Mouse (Mus musculus) layer of hippocampus, adult 11-12 months (tissue): Measurements from ENCODE around the gene Saal1.
"Not testable (repeated sequence)": the region's sequence is repeated elsewhere in the genome, so short reads cannot be mapped to it uniquely, and the experiment has no call there.

Source experiments
- DNase-seq: peaks from one replicate; pipeline ENCODE4 v3.0.0; 2022; ENCODE audit warnings: low spot score

Saal1 gene

DNA sequence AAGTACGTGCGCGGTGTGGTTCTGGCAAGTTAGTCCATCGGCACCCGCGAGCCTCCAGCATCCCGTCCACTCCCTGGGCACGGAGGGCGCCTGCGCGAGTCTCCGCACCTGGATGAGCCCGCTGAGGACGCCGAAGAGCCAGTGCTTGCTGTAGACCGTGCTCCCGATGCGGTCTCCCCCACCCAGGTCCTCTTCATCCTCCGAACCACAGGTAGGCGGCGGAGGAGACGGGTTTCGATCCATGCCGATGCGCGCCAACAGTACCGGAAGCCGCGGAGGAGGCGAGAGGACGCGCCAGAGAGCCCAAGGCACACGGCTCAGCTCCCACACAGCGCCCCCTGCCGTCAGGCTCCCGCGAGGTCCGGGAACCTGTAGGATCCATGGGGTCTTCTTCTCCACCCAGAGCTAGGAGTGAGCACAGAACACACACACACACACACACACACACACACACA, at the start of gene Saal1:
TSS of gene Saal1 (minus strand) at position 291 of the 455 bp plus-strand sequence.
- DNase-seq, result peak; percentile 83

GRCm38 (mm10) chr7:46751490-46751889, 41.0 kb upstream of the Saal1 start, which contains the start of gene Saa2:
Gene Saa2 (plus strand): TSS chr7:46751790.
- no peak for DNase-seq

DNA sequence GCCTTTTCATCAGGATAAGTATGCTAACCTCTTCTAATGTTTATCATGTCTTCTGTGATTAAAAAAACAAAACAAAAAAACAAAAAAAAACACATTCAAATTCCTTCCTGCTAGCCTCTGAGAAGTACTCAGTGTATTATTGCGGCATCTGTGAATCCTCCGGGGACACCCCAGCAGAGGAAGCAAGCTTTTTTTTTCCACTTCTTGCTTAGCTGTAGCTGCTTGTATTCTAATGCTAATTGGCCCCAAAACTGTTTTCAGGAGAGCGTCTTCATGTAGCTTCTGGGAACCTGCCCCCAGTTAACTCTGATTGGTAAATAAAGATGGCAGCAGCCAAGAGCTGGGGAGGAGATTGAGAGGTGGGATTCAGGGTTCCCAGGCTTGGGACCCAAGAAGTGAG, 38.0 kb upstream of the Saal1 start:
- no peak for DNase-seq

GRCm38 (mm10) chr7:46746381-46746780, 35.9 kb upstream of the Saal1 start:
- DNase-seq, result no peak

- no peak for DNase-seq
Observed at GRCm38 (mm10) chr7:46745816-46746215, 35.3 kb upstream of the Saal1 start.

DNA sequence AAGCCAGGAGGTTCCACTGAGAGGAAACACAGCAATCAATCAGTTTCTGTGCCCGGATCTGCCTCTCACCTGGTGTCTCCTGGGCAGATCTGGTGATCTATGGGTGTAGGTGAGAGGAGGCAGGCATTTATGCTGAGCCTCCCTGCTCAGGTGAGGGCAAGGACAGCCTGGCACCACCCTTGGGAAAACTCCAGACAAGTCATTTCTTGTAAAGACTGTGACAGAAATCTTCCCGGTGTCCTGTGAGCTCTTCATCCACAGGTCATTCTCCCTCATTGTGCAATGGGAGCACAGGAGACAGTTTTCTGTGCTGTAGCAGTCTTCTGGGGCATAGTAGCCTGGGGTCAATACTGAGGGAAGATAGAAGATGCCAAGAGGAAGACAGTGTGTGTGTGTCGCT, 32.4 kb upstream of the Saal1 start, which contains the start of gene Saa1:
TSS of gene Saa1 (minus strand) at position 101 of the 400 bp plus-strand sequence.
- not testable (repeated sequence) for DNase-seq

- DNase-seq, result not testable (repeated sequence)
Observed at GRCm38 (mm10) chr7:46740041-46740440, 29.6 kb upstream of the Saal1 start.

DNA sequence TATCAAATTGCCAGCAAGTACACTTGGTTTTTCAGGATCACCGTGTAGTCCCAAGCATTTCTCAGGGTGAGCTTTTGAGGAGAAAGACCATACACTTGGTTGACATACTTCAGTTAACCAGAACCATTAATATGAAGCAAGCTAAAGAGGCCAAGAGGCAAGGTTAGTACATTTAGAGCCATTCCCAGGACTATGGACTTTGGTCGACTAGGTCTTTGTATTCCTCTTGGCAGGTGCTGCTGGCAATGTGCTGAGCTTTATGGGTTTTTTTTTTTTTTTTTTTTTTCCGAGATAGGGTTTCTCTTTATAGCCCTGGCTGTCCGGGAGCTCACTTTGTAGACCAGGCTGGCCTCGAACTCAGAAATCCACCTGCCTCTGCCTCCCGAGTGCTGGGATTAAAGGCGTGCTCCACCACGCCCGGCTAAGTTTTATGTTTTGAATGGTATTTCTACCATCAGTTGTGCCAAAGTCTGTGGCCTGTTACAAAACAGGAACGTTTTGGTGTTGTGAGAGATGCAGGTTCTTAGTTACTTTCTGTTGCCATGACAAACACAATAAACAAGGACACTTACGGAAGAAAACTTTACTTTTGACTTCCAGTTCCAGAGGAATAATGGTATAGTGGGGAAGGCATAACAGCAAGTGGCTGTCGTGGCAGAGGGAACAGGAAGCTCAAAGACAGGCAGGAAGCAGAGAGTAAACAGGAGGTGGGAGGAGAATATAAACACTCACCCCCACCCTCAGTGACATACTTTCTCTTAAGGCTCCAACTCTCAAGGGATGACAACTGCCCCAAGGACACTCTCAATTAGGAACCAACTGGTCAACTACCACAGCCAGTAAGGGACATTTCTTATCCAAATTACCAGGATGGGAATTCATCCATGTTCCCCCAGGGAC, 28.3 kb upstream of the Saal1 start:
- DNase-seq, result no peak

DNA sequence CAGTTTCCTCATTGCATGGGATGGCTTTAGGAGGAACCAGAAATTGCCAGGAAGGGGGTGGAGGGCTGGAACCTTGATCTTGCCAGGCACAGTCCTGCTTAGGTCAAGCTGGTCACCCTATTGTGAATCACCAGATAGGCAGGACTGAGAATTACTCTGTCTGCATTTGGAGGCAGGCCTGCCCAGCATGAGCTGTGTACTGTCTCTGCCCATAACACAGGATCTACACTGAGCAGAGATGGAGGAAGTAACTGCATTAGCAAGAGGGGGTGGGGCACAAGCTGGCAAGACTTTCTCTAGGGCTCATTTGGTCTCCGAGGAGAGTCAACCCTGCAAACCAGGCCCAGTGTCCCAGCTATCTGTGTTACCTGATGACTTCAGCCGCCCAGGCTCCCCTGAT, 24.5 kb upstream of the Saal1 start:
- DNase-seq, result no peak

DNA sequence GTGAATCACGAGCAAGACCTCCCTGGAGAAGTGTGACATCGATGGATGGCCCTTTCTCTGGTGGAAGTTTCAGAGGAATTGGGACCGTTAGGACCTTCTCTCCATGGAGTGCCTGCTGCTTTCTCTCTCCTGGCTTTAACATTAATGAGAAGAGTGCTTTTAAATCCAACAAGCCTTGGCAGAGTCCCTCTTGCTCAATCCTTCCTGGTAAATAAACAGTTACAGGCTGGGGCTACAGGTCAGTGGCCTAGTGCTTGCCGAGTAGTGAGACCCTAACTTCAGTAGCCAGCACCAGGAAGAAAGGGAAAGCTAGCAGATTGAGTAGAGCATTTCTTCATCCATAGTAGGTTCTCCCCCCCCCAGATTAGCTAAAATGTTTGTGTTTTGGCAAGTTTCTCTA, 22.0 kb upstream of the Saal1 start, which contains the start of gene Saa4:
TSS of gene Saa4 (minus strand) at position 146 of the 400 bp plus-strand sequence.
- no peak for DNase-seq

- DNase-seq, result no peak
Observed at GRCm38 (mm10) chr7:46727584-46727983, 17.1 kb upstream of the Saal1 start.

- no peak for DNase-seq
Observed at GRCm38 (mm10) chr7:46724396-46724795, 13.9 kb upstream of the Saal1 start.

DNA sequence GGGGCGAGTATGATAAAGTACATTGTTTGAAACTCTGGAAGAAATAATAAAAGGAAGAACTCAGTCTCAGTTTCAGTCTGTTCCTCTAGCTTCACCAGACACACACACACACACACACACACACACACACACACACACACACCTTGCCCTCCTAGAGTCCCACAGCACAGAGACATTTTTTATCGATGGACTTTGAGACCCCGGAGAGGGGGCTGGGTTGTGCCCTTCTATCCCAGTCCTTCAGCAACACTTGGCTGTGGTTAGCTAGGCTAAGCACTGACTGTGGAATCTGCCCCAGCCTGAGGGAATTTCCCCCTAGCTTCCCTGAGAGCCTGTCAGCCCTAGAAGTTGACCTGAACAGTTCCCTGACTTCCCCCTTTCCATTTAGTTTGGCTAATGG, 13.4 kb upstream of the Saal1 start:
- DNase-seq, result no peak

DNA sequence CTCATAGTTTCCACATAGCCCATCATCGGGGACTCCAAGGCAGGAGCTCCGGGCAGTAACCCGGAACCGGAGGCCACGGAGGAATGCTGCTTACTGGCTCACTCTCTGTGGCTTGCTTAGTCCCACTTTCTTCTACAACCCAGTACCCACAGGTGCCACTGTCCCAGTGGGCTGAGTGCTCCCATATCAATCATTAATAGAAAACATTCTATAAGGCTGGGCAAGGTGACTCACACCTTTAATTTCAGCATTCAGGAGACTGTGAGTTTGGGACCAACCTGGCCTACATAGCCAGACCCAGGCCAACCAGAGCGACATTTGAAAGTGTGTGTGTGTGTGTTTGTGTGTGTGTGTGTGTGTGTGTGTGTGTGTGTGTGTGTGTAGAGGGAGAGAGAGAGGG, 12.9 kb upstream of the Saal1 start:
- no peak for DNase-seq

DNA sequence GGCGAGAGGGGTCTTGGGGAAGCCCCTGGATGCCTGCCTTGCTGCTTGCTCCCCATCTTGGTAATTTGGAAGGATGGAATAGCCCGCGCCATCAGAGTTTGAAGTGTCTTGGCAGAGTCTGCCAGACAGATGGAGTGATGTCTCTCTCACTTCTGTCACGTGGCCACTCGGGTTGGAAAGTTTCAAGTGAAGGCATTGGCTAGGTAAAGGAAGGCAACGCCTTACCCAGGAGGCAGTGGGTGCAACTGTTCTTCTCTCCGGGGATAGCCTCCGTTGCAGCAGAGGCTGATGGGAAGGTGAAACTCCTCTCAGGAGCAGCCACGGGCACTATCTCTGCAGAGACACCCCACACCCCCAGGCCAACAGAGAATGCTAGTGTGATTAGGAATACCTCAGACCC, 10.0 kb upstream of the Saal1 start:
- DNase-seq, result no peak

DNA sequence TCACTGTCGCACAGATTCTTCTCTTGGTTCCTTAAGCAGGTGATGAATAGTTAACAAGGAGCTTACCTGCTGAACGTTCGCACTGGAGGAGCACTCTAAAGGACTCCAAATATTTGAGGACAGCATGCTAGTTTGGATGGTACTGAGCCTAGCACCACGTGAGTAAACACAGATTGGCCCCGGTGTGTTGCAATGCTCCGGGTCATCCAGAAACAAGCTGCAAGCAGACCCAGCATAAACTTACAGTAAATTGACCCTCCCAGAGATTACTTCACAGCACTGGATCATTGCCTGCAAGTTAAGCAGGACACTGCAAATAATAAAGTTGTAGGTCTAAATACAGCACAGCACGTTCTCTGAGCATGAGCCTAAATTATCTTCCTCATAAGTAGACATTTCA, 9.0 kb upstream of the Saal1 start:
- no peak for DNase-seq

DNA sequence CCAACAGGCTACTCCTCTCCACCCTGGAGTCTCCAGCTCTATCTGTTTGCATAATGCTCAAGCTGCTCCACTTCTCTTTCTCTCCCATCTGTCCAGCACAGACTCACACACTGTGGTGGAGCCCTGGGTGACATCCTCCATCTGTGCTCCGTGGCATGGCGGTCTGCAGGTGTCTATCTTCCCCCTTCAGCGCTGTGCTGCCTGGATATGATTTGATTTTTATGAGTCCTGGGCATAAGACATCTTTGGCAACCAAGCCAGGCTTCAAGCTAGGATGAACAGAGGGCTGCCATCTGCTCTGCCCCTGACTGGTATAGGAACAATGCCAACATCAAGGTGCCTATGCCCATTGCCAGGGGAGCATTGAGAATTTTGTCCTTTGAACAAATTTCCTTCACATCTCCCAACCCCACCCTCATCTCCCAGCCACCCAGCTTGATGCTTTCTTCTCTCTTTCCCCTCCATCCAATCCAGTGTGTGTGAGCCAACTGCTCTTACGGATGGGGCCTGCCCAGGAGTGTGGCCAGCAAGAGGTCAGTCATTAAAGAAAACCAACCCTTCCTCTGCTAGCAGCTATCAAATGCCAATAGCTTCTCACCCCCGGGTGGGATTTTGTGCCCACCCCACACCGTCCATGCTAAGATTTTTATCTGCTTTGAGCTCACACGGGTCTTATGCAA, 8.3 kb upstream of the Saal1 start:
- DNase-seq, result no peak

GRCm38 (mm10) chr7:46716897-46717296, 6.4 kb upstream of the Saal1 start:
- DNase-seq, result no peak

DNA sequence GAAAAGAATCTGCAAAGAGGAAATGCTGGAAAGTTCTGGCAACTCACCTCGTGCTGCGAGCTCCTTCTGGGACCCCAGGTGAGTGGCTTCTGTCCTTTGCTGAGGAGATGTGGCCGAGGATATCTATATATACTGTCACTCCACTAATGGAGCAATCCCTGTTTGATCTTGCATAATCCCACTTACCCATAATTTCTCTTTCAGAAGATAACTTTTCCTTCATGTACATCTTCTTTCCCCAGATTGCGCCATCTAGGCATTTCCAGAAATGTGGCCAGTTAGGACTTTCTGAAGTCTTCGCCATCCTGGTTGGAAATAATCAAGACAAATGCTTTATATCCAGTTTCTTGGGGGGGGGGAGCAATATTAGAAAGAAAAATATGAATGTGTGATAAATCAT, 5.1 kb upstream of the Saal1 start, which contains the start of gene Saa3:
TSS of gene Saa3 (minus strand) at position 101 of the 400 bp plus-strand sequence.
- DNase-seq, result no peak

GRCm38 (mm10) chr7:46714518-46714917, 4.0 kb upstream of the Saal1 start:
- DNase-seq, result peak; percentile 46

GRCm38 (mm10) chr7:46712250-46712649, 1.8 kb upstream of the Saal1 start:
- no peak for DNase-seq

DNA sequence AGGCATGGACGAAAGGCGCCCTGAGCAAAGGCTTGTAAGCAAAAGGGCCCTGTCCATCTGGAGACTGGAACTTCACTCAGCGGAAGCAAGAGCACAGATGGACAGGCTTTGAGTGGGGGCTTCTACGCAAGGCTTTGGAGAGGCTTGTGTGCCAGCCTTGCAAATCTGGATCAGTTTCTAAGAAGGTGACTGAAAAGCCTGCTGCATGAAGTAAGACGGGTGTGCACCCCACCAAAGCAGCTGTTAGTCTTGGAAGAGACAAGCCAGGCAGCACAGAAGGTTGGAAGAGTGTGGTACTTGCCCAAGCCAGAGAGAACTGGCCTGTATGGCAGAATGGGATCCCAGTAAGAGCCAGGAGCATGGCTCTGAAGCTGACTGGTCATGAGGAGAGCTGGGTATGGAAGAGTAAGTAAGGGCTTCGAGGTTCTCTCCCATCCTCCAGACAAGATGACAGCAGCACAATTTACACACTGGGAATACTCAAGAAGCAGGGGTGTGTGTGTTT, 9.9 kb downstream of the Saal1 start:
- DNase-seq, result no peak

DNA sequence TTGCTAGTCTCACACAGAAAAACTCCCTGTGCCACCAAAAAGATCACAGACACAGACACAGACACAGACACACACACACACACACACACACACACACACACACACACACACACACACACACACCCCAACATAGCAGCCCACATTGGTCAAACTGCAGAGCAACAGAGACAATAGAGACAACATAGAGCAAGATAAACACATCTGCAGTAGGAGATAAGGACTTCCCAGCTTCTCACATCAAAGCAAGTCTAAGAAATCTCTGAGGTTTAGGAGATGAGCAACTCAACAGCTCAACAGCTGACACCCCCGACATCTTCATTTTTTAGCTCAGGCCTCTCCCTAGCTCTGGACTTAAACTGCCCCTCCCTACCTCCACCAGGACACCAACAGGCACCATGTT, 13.7 kb downstream of the Saal1 start:
- no peak for DNase-seq
